Mouse (Mus musculus) cortical plate, adult 2 months (tissue): Measurements from ENCODE around the gene Fam173b.

Experiments
- CTCF ChIP-seq: fragments of 200-500 bp; IDR thresholded peaks from 2 replicates; pipeline ENCODE4 v1.5.1; 2011; ENCODE audit warnings: mild to moderate bottlenecking, control low read depth, low read length; ENCODE audit not compliant: insufficient read depth; ENCODE audit errors: extremely low read depth
- POLR2A ChIP-seq: fragments of 200-500 bp; IDR thresholded peaks from 2 replicates; pipeline ENCODE4 v1.6.1; 2011; ENCODE audit warnings: mild to moderate bottlenecking, low read length, control low read depth; ENCODE audit not compliant: insufficient read depth; ENCODE audit errors: extremely low read depth

- TF ChIP-seq CTCF (peak; percentile 96), POLR2A (no peak)
Measured at GRCm38 (mm10) chr15:31586519-31586918, 15.1 kb upstream of the Fam173b start.
